ENCODE assay signal across 12 mouse cellular contexts in the genomic region with DNA sequence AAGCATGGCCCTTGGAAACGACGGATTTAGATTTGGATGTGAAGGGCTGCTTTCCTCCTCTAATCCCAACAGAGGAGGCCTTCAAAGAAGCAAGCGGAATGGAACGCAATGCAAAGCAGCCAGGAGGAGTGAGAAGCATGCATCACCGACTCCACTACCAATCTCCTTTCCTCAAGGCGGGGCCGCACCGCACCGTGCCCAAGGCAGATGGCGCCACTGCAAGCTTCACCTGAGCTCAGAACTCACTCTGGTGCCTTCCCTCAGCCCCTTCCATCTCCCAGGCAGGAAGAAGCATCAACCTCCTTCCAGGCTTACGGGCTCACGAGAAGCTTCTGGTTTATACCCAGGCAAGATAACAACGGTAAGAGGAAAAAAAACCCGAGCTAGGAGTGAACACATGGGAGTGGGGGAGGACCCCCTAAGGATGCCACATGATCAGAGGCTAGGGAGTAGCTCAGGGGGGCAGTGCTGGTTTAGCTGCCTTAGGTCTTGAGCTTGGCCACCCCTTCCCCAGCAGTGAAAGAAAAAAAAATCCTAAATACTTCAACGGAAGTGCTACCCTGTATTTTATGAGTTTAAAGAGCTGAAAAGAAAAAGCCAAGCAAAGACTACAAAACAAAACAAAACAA.
DNase-seq lines count a peak whose midpoint lies in the region; ATAC-seq and TF ChIP-seq lines count a peak whose summit lies in the region.
"Had no signal": no experiment of that assay in that cellular context is flagged by ENCODE, and none has a peak within 500 bp of the region (broad histone marks: within the 10 kb centered on the region; RNA-seq: fewer than 3 reads in every experiment).

No protein-coding gene starts in this region.

- peak; percentile 33; the same call in 1 of the 2 replicates for TF ChIP-seq CTCF in cerebellum, adult 2 months (IDR thresholded peaks at IDR 0.05; ENCODE audit: borderline replicate concordance, insufficient read depth, low read depth, low read length)
- peak; percentile 52 for TF ChIP-seq CTCF in layer of hippocampus, adult 2 months (conservative IDR thresholded peaks at IDR 0.05)
- peak; percentile 41; the same call in 1 of the 2 replicates for TF ChIP-seq CTCF in small intestine, adult 2 months (IDR thresholded peaks at IDR 0.05; ENCODE audit: extremely low read depth, insufficient read length, insufficient replicate concordance, low read depth, low read length)

- no peak for DNase-seq in cerebellum, adult 2 months
- DNase-seq in layer of hippocampus, adult 2 months (ENCODE audit: low spot score in 2 of 2) = no peak
- DNase-seq in layer of hippocampus, postnatal 36 days = no peak
- DNase-seq in ZHBTc4 (ENCODE audit: low read depth, low spot score) = peak; percentile 53
- no peak for DNase-seq in gastrocnemius, postnatal 10 days
- DNase-seq in right cerebral cortex, postnatal 25 days = no peak
- DNase-seq: adrenal gland, postnatal 25 days; embryo, embryonic 11 days; retina, postnatal 1 day had no signal

- no peaks in the 10 kb centered on the region for H3K4me1 ChIP-seq in cerebellum, adult 2 months (ENCODE audit: control insufficient read depth, insufficient read depth, low read length)
- H3K4me1 ChIP-seq in small intestine, adult 2 months (ENCODE audit: control insufficient read depth, insufficient read depth, insufficient read length, low read length) = no peaks in the 10 kb centered on the region

- no peaks in the 10 kb centered on the region for H3K27me3 ChIP-seq in cerebellum, adult 2 months (ENCODE audit: control insufficient read depth, insufficient read depth, low read length)
- H3K27me3 ChIP-seq in small intestine, adult 2 months (ENCODE audit: control insufficient read depth, insufficient read depth, low read length) = no peaks in the 10 kb centered on the region
- H3K27me3 ChIP-seq: midbrain, embryonic 15.5 days had no signal

- H3K27ac ChIP-seq in cerebellum, adult 2 months (ENCODE audit: insufficient read depth, low read length) = no peak overlapping the region
- H3K27ac ChIP-seq in layer of hippocampus, adult 2 months = no peak overlapping the region
- H3K27ac ChIP-seq in small intestine, adult 2 months (ENCODE audit: insufficient read depth, low read depth, low read length) = no peak overlapping the region
- H3K27ac ChIP-seq: midbrain, embryonic 15.5 days had no signal

- TF ChIP-seq POLR2A in cerebellum, adult 2 months (IDR thresholded peaks at IDR 0.05; ENCODE audit: borderline replicate concordance, insufficient read depth, low read length) = no peak
- TF ChIP-seq POLR2A in small intestine, adult 2 months (IDR thresholded peaks at IDR 0.05; ENCODE audit: low read depth, low read length) = no peak

- no peaks in the 10 kb centered on the region for H3K36me3 ChIP-seq in small intestine, adult 2 months (ENCODE audit: control insufficient read depth, insufficient read depth, low read length)
- H3K36me3 ChIP-seq: midbrain, embryonic 15.5 days had no signal

- no peak for ATAC-seq in cerebellum, adult (ENCODE audit: insufficient number of reproducible peaks, low FRiP score, low TSS enrichment)
- ATAC-seq: midbrain, embryonic 15.5 days had no signal

- H3K4me3 ChIP-seq in cerebellum, adult 2 months (replicated peaks; ENCODE audit: insufficient read depth, low read depth, low read length) = no peak overlapping the region
- no peak overlapping the region for H3K4me3 ChIP-seq in layer of hippocampus, adult 2 months
- H3K4me3 ChIP-seq in small intestine, adult 2 months (ENCODE audit: low read depth, low read length) = no peak overlapping the region
- H3K4me3 ChIP-seq: midbrain, embryonic 15.5 days had no signal

- 75% methylated on average over 15 of the region's 15 CpGs for WGBS in cerebellum, adult 2 months
- 86% methylated on average over 15 of the region's 15 CpGs for WGBS in small intestine, adult 2 months
